ENCODE assay signal across 17 mouse cellular contexts in the genomic region with DNA sequence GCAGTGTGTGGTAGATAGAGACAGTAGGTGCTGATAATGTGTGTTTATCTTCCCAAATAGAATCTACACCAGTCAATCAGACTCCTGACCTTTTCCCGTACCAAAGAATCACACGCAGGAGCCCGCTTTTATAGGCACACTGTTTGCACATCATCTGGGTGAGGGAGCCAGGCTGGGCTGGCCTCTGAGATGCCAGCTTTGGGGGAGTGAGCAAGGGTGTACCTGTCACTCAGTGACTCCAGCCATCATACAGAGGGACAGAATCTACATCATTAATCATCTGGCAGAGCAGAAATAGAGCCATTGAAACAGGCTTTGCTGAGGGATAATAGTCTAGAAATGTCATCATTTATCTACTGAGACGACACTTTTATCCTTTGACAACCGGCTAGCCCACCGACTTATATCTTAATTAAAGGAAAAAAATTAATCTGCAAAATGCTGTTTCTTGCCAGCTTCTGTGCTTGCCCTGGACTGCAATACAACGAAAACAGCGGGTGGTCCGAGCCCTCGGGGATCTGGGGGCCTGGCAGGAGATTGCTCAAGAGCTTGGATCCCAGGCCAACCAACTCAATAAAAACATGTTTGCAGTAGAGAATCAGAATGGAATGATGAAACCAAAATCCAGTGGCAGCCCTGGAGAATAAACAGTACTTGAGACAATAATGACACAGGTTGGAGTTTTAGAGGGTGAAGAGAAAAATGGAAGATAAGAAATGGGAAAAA.
DNase-seq lines count a peak whose midpoint lies in the region; ATAC-seq and TF ChIP-seq lines count a peak whose summit lies in the region.
"Had no signal": no experiment of that assay in that cellular context is flagged by ENCODE, and none has a peak within 500 bp of the region (broad histone marks: within the 10 kb centered on the region; RNA-seq: fewer than 3 reads in every experiment).

No protein-coding gene starts in this region.

- H3K4me1 ChIP-seq in heart, embryonic 10.5 days, result 0 out of 2 replicates have a peak, but pooled peaks cover 4% of the 10 kb centered on the region
- peaks cover 9% of the 10 kb centered on the region; the same call in 1 of the 2 replicates for H3K4me1 ChIP-seq in hindbrain, postnatal 0 days (ENCODE audit: insufficient read depth, low read length)
- H3K4me1 ChIP-seq in hindbrain, embryonic 11.5 days (replicated peaks; ENCODE audit: control insufficient read depth, insufficient read depth, low read length), result no peaks in the 10 kb centered on the region
- H3K4me1 ChIP-seq: liver, embryonic 13.5 days had no signal

- no peak overlapping the region for H3K4me3 ChIP-seq in heart, embryonic 10.5 days
- H3K4me3 ChIP-seq in hindbrain, postnatal 0 days (ENCODE audit: low read length), result no peak overlapping the region
- H3K4me3 ChIP-seq in hindbrain, embryonic 11.5 days (ENCODE audit: low read depth, low read length), result no peak overlapping the region
- H3K4me3 ChIP-seq: hindbrain, embryonic 10.5 days; limb, embryonic 10.5 days; liver, embryonic 13.5 days had no signal

- ATAC-seq in hindbrain, postnatal 0 days, result 0 out of 2 replicates have a peak, but pooled peaks have one; percentile 27
- ATAC-seq in hindbrain, embryonic 11.5 days (ENCODE audit: low FRiP score), result no peak
- ATAC-seq: lung, postnatal 0 days; Patski had no signal

- TF ChIP-seq CTCF in hindbrain, postnatal 0 days (IDR thresholded peaks at IDR 0.05; ENCODE audit: low read depth), result no peak

- no peaks in the 10 kb centered on the region for H3K36me3 ChIP-seq in heart, embryonic 10.5 days
- H3K36me3 ChIP-seq in hindbrain, postnatal 0 days (ENCODE audit: insufficient read depth, low read length), result no peaks in the 10 kb centered on the region
- no peaks in the 10 kb centered on the region for H3K36me3 ChIP-seq in hindbrain, embryonic 11.5 days (ENCODE audit: control insufficient read depth, insufficient read depth, low read length)
- H3K36me3 ChIP-seq: limb, embryonic 10.5 days; liver, embryonic 13.5 days had no signal

- peak; percentile 52 to 69 for DNase-seq in cerebellum, postnatal 10 days
- no peak for DNase-seq in cerebellum, adult 11-12 months
- DNase-seq in heart, adult 11 months, result peak; percentile 94
- no peak for DNase-seq in heart, embryonic 10.5 days (ENCODE audit: low spot score)
- no peak for DNase-seq in hindbrain, postnatal 0 days (ENCODE audit: low spot score)
- no peak for DNase-seq in hindbrain, embryonic 11.5 days (ENCODE audit: low spot score)
- DNase-seq in Muller cell, postnatal 12 days (ENCODE audit: inconsistent ontology term), result peak; percentile 74
- DNase-seq in urinary bladder, adult 2 months (ENCODE audit: low spot score), result no peak
- DNase-seq: cerebellum, adult 18-20 months; kidney, adult 8-10 months; kidney, postnatal 14 days; liver, embryonic 13.5 days; right cerebral cortex, postnatal 4 days had no signal

- H3K9me3 ChIP-seq in heart, embryonic 10.5 days, result no peaks in the 10 kb centered on the region
- no peaks in the 10 kb centered on the region for H3K9me3 ChIP-seq in hindbrain, postnatal 0 days (ENCODE audit: low read length)
- no peaks in the 10 kb centered on the region for H3K9me3 ChIP-seq in hindbrain, embryonic 11.5 days (ENCODE audit: control insufficient read depth, low read length)
- H3K9me3 ChIP-seq: hindbrain, embryonic 10.5 days; limb, embryonic 10.5 days; liver, embryonic 13.5 days had no signal

- 59% methylated on average over 10 of the region's 10 CpGs for WGBS in heart, embryonic 10.5 days
- 38% methylated on average over 10 of the region's 10 CpGs for WGBS in hindbrain, postnatal 0 days
- WGBS in hindbrain, embryonic 11.5 days, result 69% methylated on average over 10 of the region's 10 CpGs

- no peak overlapping the region for H3K4me2 ChIP-seq in hindbrain, postnatal 0 days (ENCODE audit: low read depth, low read length)
- no peak overlapping the region for H3K4me2 ChIP-seq in hindbrain, embryonic 11.5 days (replicated peaks; ENCODE audit: low read depth, low read length)
- H3K4me2 ChIP-seq: liver, embryonic 13.5 days had no signal

- H3K27me3 ChIP-seq in heart, embryonic 10.5 days (ENCODE audit: insufficient read depth, poor library complexity, severe bottlenecking), result peaks cover 16% of the 10 kb centered on the region
- no peaks in the 10 kb centered on the region for H3K27me3 ChIP-seq in hindbrain, postnatal 0 days (ENCODE audit: insufficient read depth, low read length)
- no peaks in the 10 kb centered on the region for H3K27me3 ChIP-seq in hindbrain, embryonic 11.5 days (ENCODE audit: control insufficient read depth, insufficient read depth, low read length)
- H3K27me3 ChIP-seq: liver, embryonic 13.5 days; Patski had no signal

- H3K27ac ChIP-seq in heart, embryonic 10.5 days, result no peak overlapping the region
- no peak overlapping the region for H3K27ac ChIP-seq in hindbrain, postnatal 0 days
- no peak overlapping the region for H3K27ac ChIP-seq in hindbrain, embryonic 11.5 days (ENCODE audit: low read depth, low read length)
- H3K27ac ChIP-seq: hindbrain, embryonic 10.5 days; limb, embryonic 10.5 days; liver, embryonic 13.5 days had no signal

- no peak overlapping the region for H3K9ac ChIP-seq in hindbrain, postnatal 0 days (replicated peaks; ENCODE audit: low read length)
- no peak overlapping the region for H3K9ac ChIP-seq in hindbrain, embryonic 11.5 days (ENCODE audit: low read depth, low read length)
- H3K9ac ChIP-seq: liver, embryonic 13.5 days had no signal

Comparison
In these comparisons a context has a peak if more than half of its experiments do, and no peak if none do; other contexts are left out.
1. DNase-seq: peak in cerebellum, postnatal 10 days (2 of 2), heart, adult 11 months (single experiment) and Muller cell, postnatal 12 days (single experiment); none in cerebellum, adult 11-12 months (single experiment), heart, embryonic 10.5 days (single experiment), hindbrain, postnatal 0 days (single experiment), hindbrain, embryonic 11.5 days (single experiment) and urinary bladder, adult 2 months (single experiment).